Comparison of ENCODE assay signal across 15 mouse cellular contexts in the genomic region with DNA sequence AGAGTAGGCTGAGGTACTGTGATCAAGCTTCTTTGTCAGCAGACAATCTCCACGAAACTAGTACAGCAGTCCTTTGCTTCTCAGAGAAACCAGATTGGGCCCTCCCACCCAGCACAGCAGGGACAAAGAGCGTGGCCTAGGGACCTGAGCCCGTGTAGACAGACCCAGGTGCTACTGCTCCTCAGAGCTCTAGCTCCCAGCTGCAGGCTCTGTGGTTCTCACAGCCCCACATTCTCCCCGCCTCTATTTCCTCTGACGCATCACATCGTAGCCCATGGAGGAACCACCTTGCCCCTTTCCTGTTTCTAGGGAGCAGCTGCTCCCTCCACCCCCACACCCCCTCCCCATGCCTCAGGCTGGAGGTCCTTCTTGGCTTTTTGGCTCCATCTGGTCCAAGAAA. TPM values are rescaled to one million over a fixed set of nuclear protein-coding genes. Genes with fewer than 3 reads are reported as not detected.
DNase-seq lines count a peak whose midpoint lies in the region; ATAC-seq lines count a peak whose summit lies in the region.
"Had no signal": no experiment of that assay in that cellular context is flagged by ENCODE, and none has a peak within 500 bp of the region (broad histone marks: within the 10 kb centered on the region; RNA-seq: fewer than 3 reads in every experiment).

Sla2 (minus strand) TSS at position 176 of the 400 bp plus-strand sequence.

- H3K36me3 ChIP-seq in liver, embryonic 11.5 days (ENCODE audit: control insufficient read depth, insufficient read depth, low read length), result no peaks in the 10 kb centered on the region
- H3K36me3 ChIP-seq: forebrain, embryonic 12.5 days; hindbrain, embryonic 10.5 days; liver, embryonic 15.5 days; midbrain, embryonic 10.5 days; neural tube, embryonic 13.5 days had no signal

- H3K9me3 ChIP-seq in liver, embryonic 11.5 days (ENCODE audit: control insufficient read depth, low read length), result no peaks in the 10 kb centered on the region
- H3K9me3 ChIP-seq: forebrain, embryonic 12.5 days; hindbrain, embryonic 10.5 days; liver, embryonic 15.5 days; midbrain, embryonic 10.5 days; neural tube, embryonic 13.5 days had no signal

- peak; percentile 43 for DNase-seq in gastrocnemius, postnatal 25 days
- DNase-seq in gastrocnemius, postnatal 4 days (ENCODE audit: low spot score in 2 of 2), result no peak
- DNase-seq in liver, embryonic 11.5 days (ENCODE audit: low spot score), result no peak
- peak; percentile 85 to 93 for DNase-seq in thymus, adult 18-20 months
- DNase-seq in layer of hippocampus, postnatal 25 days (ENCODE audit: extremely low spot score in 1 of 2, low spot score in 1 of 2), result no peak
- DNase-seq in heart, adult 11 months, result no peak
- no peak for DNase-seq in kidney, adult 9 months
- DNase-seq: adrenal gland, adult 2 months; gastrocnemius, postnatal 10 days had no signal

- H3K27ac ChIP-seq in liver, embryonic 11.5 days (ENCODE audit: low read depth, low read length), result no peak within 1 kb of the TSS
- H3K27ac ChIP-seq: forebrain, embryonic 12.5 days; hindbrain, embryonic 10.5 days; midbrain, embryonic 10.5 days; neural tube, embryonic 13.5 days had no signal

- 37% methylated on average over 6 of the region's 6 CpGs for WGBS in liver, embryonic 11.5 days

- H3K9ac ChIP-seq in liver, embryonic 11.5 days (ENCODE audit: low read depth, low read length), result peak within 1 kb of the TSS; percentile 37; the same call in 1 of the 2 replicates
- H3K9ac ChIP-seq: forebrain, embryonic 12.5 days; liver, embryonic 15.5 days; neural tube, embryonic 13.5 days had no signal

- peak within 1 kb of the TSS; percentile 33 for H3K4me2 ChIP-seq in liver, embryonic 11.5 days
- H3K4me2 ChIP-seq: forebrain, embryonic 12.5 days; liver, embryonic 15.5 days; neural tube, embryonic 13.5 days had no signal

- no peaks in the 10 kb centered on the region for H3K27me3 ChIP-seq in liver, embryonic 11.5 days (replicated peaks; ENCODE audit: control insufficient read depth, insufficient read depth, low read length)
- H3K27me3 ChIP-seq: forebrain, embryonic 12.5 days; neural tube, embryonic 13.5 days had no signal

- peaks cover 31% of the 10 kb centered on the region for H3K4me1 ChIP-seq in liver, embryonic 11.5 days (replicated peaks; ENCODE audit: control insufficient read depth, insufficient read depth, low read length)

- peak within 1 kb of the TSS; percentile 26 for H3K4me3 ChIP-seq in liver, embryonic 11.5 days (ENCODE audit: low read depth, low read length)
- H3K4me3 ChIP-seq: forebrain, embryonic 12.5 days; hindbrain, embryonic 10.5 days; liver, embryonic 15.5 days; midbrain, embryonic 10.5 days; neural tube, embryonic 13.5 days had no signal

- ATAC-seq in CD4-positive, CD25-positive, alpha-beta regulatory T cell, adult 4 months, result peak; percentile 89
- no peak for ATAC-seq in liver, embryonic 11.5 days (replicated peaks; ENCODE audit: low FRiP score)

RNA-seq across cellular contexts. Expression of gene Sla2, which starts in this region (rescaled TPM):
- not detected for total RNA-seq in gastrocnemius, postnatal 25 days (2021)
- not detected for total RNA-seq in gastrocnemius, postnatal 4 days (2021)
- polyA plus RNA-seq in CD4-positive, CD25-positive, alpha-beta regulatory T cell, adult 4 months (2017; shearing (Covaris generic)), result 10 to 100 TPM; 68.5 to 86.7 TPM
- polyA plus RNA-seq in liver, embryonic 11.5 days (2014; fragmentation: Nextera tagmentation; extraction: Ambion mirVana), result 11.6 and 11.9 TPM in 2 replicates
- total RNA-seq in layer of hippocampus, postnatal 25 days (2021), result under 1 TPM; 0.28 to 0.49 TPM
- total RNA-seq: adrenal gland, adult 2 months; gastrocnemius, postnatal 10 days had no signal
- polyA plus RNA-seq: neural tube, embryonic 13.5 days had no signal

Comparison
In these comparisons a context has a peak if more than half of its experiments do, and no peak if none do; other contexts are left out.
1. Peak in DNase-seq in gastrocnemius, postnatal 25 days; RNA of the gene not detected or under 1 TPM.
2. DNase-seq: peak in thymus, adult 18-20 months (2 of 2); none in gastrocnemius, postnatal 4 days (0 of 2), liver, embryonic 11.5 days (single experiment), layer of hippocampus, postnatal 25 days (0 of 2), heart, adult 11 months (single experiment) and kidney, adult 9 months (single experiment).